Mouse (Mus musculus) macrophage (primary cell): Measurements from ENCODE around the gene Rasd2. TPM values are rescaled to one million over a fixed set of nuclear protein-coding genes. Genes with fewer than 3 reads are reported as not detected.

ENCODE experiments used
- H3K27ac ChIP-seq: fragments of 350-480 bp; formaldehyde crosslinking; 2 replicates; pipeline ENCODE4 v1.9.0; 2021
- H3K36me3 ChIP-seq: fragments of 350-480 bp; formaldehyde crosslinking; 2 replicates; pipeline ENCODE4 v1.9.0; 2021; ENCODE audit errors: inconsistent target
- H3K4me3 ChIP-seq: fragments of 350-480 bp; formaldehyde crosslinking; 2 replicates; pipeline ENCODE4 v1.9.0; 2021; ENCODE audit errors: inconsistent target
- H3K79me2 ChIP-seq: fragments of 350-480 bp; formaldehyde crosslinking; 2 replicates; pipeline ENCODE4 v1.9.0; 2021; ENCODE audit errors: inconsistent target
- WGBS: methylation state at CpG from one replicate; pipeline ENCODE4 v1.1.7; 2026; ENCODE audit warnings: inconsistent platforms; ENCODE audit not compliant: missing documents; 5-methylcytosine and 5-hydroxymethylcytosine counted together
- polyA plus RNA-seq: library from polyadenylated mRNA; stranded (reverse); fragments of 250-400 nt; gene quantifications from 3 replicates; pipeline ENCODE4 v1.2.4, GENCODE M21; 2018; ENCODE audit warnings: inconsistent platforms
- total RNA-seq, 78 experiments: library from RNA; depleted of rRNA; stranded (reverse); fragments of 250-400 nt; gene quantifications; 1 replicate in 9 of 78; 2 replicates in 24 of 78; 3 replicates in 43 of 78; 4 replicates in 2 of 78; pipeline ENCODE4 v1.2.4; 2018; ENCODE audit warnings: inconsistent platforms in 56 of 78

Gene Rasd2
- under 1 TPM in 2 of 26 experiments, not detected in 24; 0.16 to 0.50 TPM for total RNA-seq (2018; cell fraction: chromatin; rRNA removed)
- total RNA-seq (2018; cell fraction: cytosol; rRNA removed) = under 1 TPM in 10 of 26 experiments, not detected in 16; 0.04 to 0.24 (median 0.06) TPM
- total RNA-seq (2018; cell fraction: nucleus; rRNA removed) = not detected
- polyA plus RNA-seq = 0.11 to 0.14 TPM in 2 of 3 replicates, not detected in the other

GRCm38 (mm10) chr8:75213686-75214085, at the start of gene Rasd2:
Gene Rasd2 (plus strand): TSS chr8:75213944.
- Histone ChIP-seq H3K79me2 (no peaks in the 10 kb centered on the region), H3K36me3 (no peaks in the 10 kb centered on the region), H3K27ac (no peak within 1 kb of the TSS), H3K4me3 (no peak within 1 kb of the TSS)
- 3% methylated on average over 35 of the region's 42 CpGs for WGBS

- Histone ChIP-seq H3K79me2 (no peaks in the 10 kb centered on the region), H3K36me3 (no peaks in the 10 kb centered on the region), H3K27ac (no peak overlapping the region), H3K4me3 (no peak overlapping the region)
- WGBS = 89% methylated on average over 5 of the region's 5 CpGs
Observed at GRCm38 (mm10) chr8:75169363-75169762, 44.4 kb upstream of the Rasd2 start.

GRCm38 (mm10) chr8:75172009-75172685, 41.6 kb upstream of the Rasd2 start:
- 82% methylated on average over 3 of the region's 6 CpGs for WGBS
- Histone ChIP-seq H3K4me3 (no peak overlapping the region), H3K79me2 (no peaks in the 10 kb centered on the region)

GRCm38 (mm10) chr8:75193022-75193421, 20.7 kb upstream of the Rasd2 start:
- H3K4me3 ChIP-seq = no peak overlapping the region
- H3K27ac ChIP-seq = no peak overlapping the region
- H3K79me2 ChIP-seq = no peaks in the 10 kb centered on the region
- 24% methylated on average over 3 of the region's 3 CpGs for WGBS
- no peaks in the 10 kb centered on the region for H3K36me3 ChIP-seq

More at GRCm38 (mm10) chr8:75172009-75172685, 41.6 kb upstream of the Rasd2 start:
- no peak overlapping the region for H3K27ac ChIP-seq
- no peaks in the 10 kb centered on the region for H3K36me3 ChIP-seq

- no peaks in the 10 kb centered on the region for H3K79me2 ChIP-seq
- 85% methylated on average over 4 of the region's 4 CpGs for WGBS
Observed at GRCm38 (mm10) chr8:75194473-75195071, 19.2 kb upstream of the Rasd2 start.

GRCm38 (mm10) chr8:75197170-75197569, 16.6 kb upstream of the Rasd2 start:
- WGBS = 62% methylated on average over 3 of the region's 3 CpGs
- H3K27ac ChIP-seq = no peak overlapping the region
- no peaks in the 10 kb centered on the region for H3K36me3 ChIP-seq
- no peaks in the 10 kb centered on the region for H3K79me2 ChIP-seq
- no peak overlapping the region for H3K4me3 ChIP-seq

More at GRCm38 (mm10) chr8:75194473-75195071, 19.2 kb upstream of the Rasd2 start:
- no peak overlapping the region for H3K27ac ChIP-seq
- H3K4me3 ChIP-seq = no peak overlapping the region
- H3K36me3 ChIP-seq = no peaks in the 10 kb centered on the region

GRCm38 (mm10) chr8:75197862-75198261, 15.9 kb upstream of the Rasd2 start:
- WGBS = 75% methylated on average over 4 of the region's 4 CpGs
- no peak overlapping the region for H3K27ac ChIP-seq
- H3K79me2 ChIP-seq = no peaks in the 10 kb centered on the region
- no peak overlapping the region for H3K4me3 ChIP-seq
- no peaks in the 10 kb centered on the region for H3K36me3 ChIP-seq

GRCm38 (mm10) chr8:75198300-75198699, 15.4 kb upstream of the Rasd2 start:
- Histone ChIP-seq H3K79me2 (no peaks in the 10 kb centered on the region), H3K36me3 (no peaks in the 10 kb centered on the region), H3K4me3 (no peak overlapping the region), H3K27ac (no peak overlapping the region)

- H3K27ac ChIP-seq = no peak overlapping the region
- H3K4me3 ChIP-seq = no peak overlapping the region
- no peaks in the 10 kb centered on the region for H3K36me3 ChIP-seq
- 85% methylated on average over 5 of the region's 5 CpGs for WGBS
- no peaks in the 10 kb centered on the region for H3K79me2 ChIP-seq
Observed at GRCm38 (mm10) chr8:75198988-75199765, 14.6 kb upstream of the Rasd2 start.

GRCm38 (mm10) chr8:75199914-75200313, 13.8 kb upstream of the Rasd2 start:
- no peak overlapping the region for H3K4me3 ChIP-seq
- no peak overlapping the region for H3K27ac ChIP-seq
- 73% methylated on average over 1 of the region's 1 CpGs for WGBS

GRCm38 (mm10) chr8:75202041-75202656, 11.6 kb upstream of the Rasd2 start:
- no peaks in the 10 kb centered on the region for H3K36me3 ChIP-seq
- no peaks in the 10 kb centered on the region for H3K79me2 ChIP-seq
- 90% methylated on average over 8 of the region's 8 CpGs for WGBS
- no peak overlapping the region for H3K27ac ChIP-seq
- no peak overlapping the region for H3K4me3 ChIP-seq

More at GRCm38 (mm10) chr8:75199914-75200313, 13.8 kb upstream of the Rasd2 start:
- Histone ChIP-seq H3K79me2 (no peaks in the 10 kb centered on the region), H3K36me3 (no peaks in the 10 kb centered on the region)

- WGBS = 100% methylated on average over 3 of the region's 3 CpGs
- H3K4me3 ChIP-seq = no peak overlapping the region
- H3K79me2 ChIP-seq = no peaks in the 10 kb centered on the region
- no peak overlapping the region for H3K27ac ChIP-seq
- H3K36me3 ChIP-seq = no peaks in the 10 kb centered on the region
Observed at GRCm38 (mm10) chr8:75202913-75203312, 10.8 kb upstream of the Rasd2 start.

GRCm38 (mm10) chr8:75203420-75203819, 10.3 kb upstream of the Rasd2 start:
- Histone ChIP-seq H3K36me3 (no peaks in the 10 kb centered on the region), H3K79me2 (no peaks in the 10 kb centered on the region), H3K27ac (no peak overlapping the region), H3K4me3 (no peak overlapping the region)
- WGBS = 8% methylated on average over 2 of the region's 2 CpGs

GRCm38 (mm10) chr8:75204190-75204868, 9.4 kb upstream of the Rasd2 start:
- 91% methylated on average over 13 of the region's 13 CpGs for WGBS
- Histone ChIP-seq H3K4me3 (no peak overlapping the region), H3K79me2 (no peaks in the 10 kb centered on the region), H3K36me3 (no peaks in the 10 kb centered on the region), H3K27ac (no peak overlapping the region)
